Mouse (Mus musculus): ENCODE measurements around the gene Tgfb1i1. TPM values are rescaled to one million over a fixed set of nuclear protein-coding genes. Genes with fewer than 3 reads are reported as not detected.

Tgfb1i1 gene
- total and polyA plus RNA-seq, 2 experiments, result 0.65 to 2.0 TPM

- TF ChIP-seq POLR2A (IDR thresholded peaks at IDR 0.05; ENCODE audit: extremely low read depth, insufficient read depth, low read length), result no peak
- TF ChIP-seq CTCF (IDR thresholded peaks at IDR 0.05; ENCODE audit: low read depth, low read length), result no peak
Measured at GRCm38 (mm10) chr7:128267813-128268212, 21.2 kb downstream of the Tgfb1i1 start.

GRCm38 (mm10) chr7:128270431-128270850 is 23.8 kb downstream of the Tgfb1i1 start:
- Histone ChIP-seq H3K4me3 (ENCODE audit: insufficient read depth, low read depth, low read length) (no peak overlapping the region), H3K4me1 (ENCODE audit: control insufficient read depth, insufficient read depth, low read length) (no peaks in the 10 kb centered on the region), H3K79me2 (ENCODE audit: control insufficient read depth, insufficient read depth, low read length) (no peaks in the 10 kb centered on the region), H3K9ac (ENCODE audit: low read depth, low read length) (no peak overlapping the region), H3K27ac (replicated peaks; ENCODE audit: insufficient read depth, low read depth, low read length) (no peak overlapping the region), H3K27me3 (ENCODE audit: control insufficient read depth, insufficient read depth, low read length) (no peaks in the 10 kb centered on the region), H3K36me3 (ENCODE audit: control insufficient read depth, insufficient read depth, low read length) (peaks cover 12% of the 10 kb centered on the region; the same call in 1 of the 2 replicates)
- DNase-seq (ENCODE audit: extremely low read depth, low read depth, low spot score), result no peak
- TF ChIP-seq CTCF (IDR thresholded peaks at IDR 0.05; ENCODE audit: low read depth, low read length), result no peak
- TF ChIP-seq POLR2A (IDR thresholded peaks at IDR 0.05; ENCODE audit: extremely low read depth, insufficient read depth, low read length), result no peak
- 46% methylated on average over 13 of the region's 13 CpGs for WGBS

More at GRCm38 (mm10) chr7:128267813-128268212, 21.2 kb downstream of the Tgfb1i1 start:
- Histone ChIP-seq H3K79me2 (ENCODE audit: control insufficient read depth, insufficient read depth, low read length) (no peaks in the 10 kb centered on the region), H3K36me3 (ENCODE audit: control insufficient read depth, insufficient read depth, low read length) (no peaks in the 10 kb centered on the region), H3K4me1 (ENCODE audit: control insufficient read depth, insufficient read depth, low read length) (no peaks in the 10 kb centered on the region), H3K27me3 (ENCODE audit: control insufficient read depth, insufficient read depth, low read length) (no peaks in the 10 kb centered on the region), H3K27ac (replicated peaks; ENCODE audit: insufficient read depth, low read depth, low read length) (no peak overlapping the region), H3K9ac (ENCODE audit: low read depth, low read length) (no peak overlapping the region), H3K4me3 (ENCODE audit: insufficient read depth, low read depth, low read length) (no peak overlapping the region)
- WGBS, result 89% methylated on average over 7 of the region's 7 CpGs
- no peak for DNase-seq (ENCODE audit: extremely low read depth, low read depth, low spot score)

- no peak overlapping the region for H3K9ac ChIP-seq (ENCODE audit: low read depth, low read length)
- H3K27me3 ChIP-seq (ENCODE audit: control insufficient read depth, insufficient read depth, low read length), result no peaks in the 10 kb centered on the region
- 96% methylated on average over 9 of the region's 9 CpGs for WGBS
- no peaks in the 10 kb centered on the region for H3K79me2 ChIP-seq (ENCODE audit: control insufficient read depth, insufficient read depth, low read length)
- H3K27ac ChIP-seq (replicated peaks; ENCODE audit: insufficient read depth, low read depth, low read length), result no peak overlapping the region
- TF ChIP-seq CTCF (IDR thresholded peaks at IDR 0.05; ENCODE audit: low read depth, low read length), result no peak
- no peak for TF ChIP-seq POLR2A (IDR thresholded peaks at IDR 0.05; ENCODE audit: extremely low read depth, insufficient read depth, low read length)
- H3K36me3 ChIP-seq (ENCODE audit: control insufficient read depth, insufficient read depth, low read length), result peaks cover 19% of the 10 kb centered on the region
- no peak overlapping the region for H3K4me3 ChIP-seq (ENCODE audit: insufficient read depth, low read depth, low read length)
- no peak for DNase-seq (ENCODE audit: extremely low read depth, low read depth, low spot score)
- no peaks in the 10 kb centered on the region for H3K4me1 ChIP-seq (ENCODE audit: control insufficient read depth, insufficient read depth, low read length)
Measured at GRCm38 (mm10) chr7:128271496-128271895, 24.9 kb downstream of the Tgfb1i1 start.

GRCm38 (mm10) chr7:128276051-128276450 is 29.4 kb downstream of the Tgfb1i1 start:
- no peak overlapping the region for H3K27ac ChIP-seq (replicated peaks; ENCODE audit: insufficient read depth, low read depth, low read length)
- no peak overlapping the region for H3K9ac ChIP-seq (ENCODE audit: low read depth, low read length)
- H3K4me3 ChIP-seq (ENCODE audit: insufficient read depth, low read depth, low read length), result no peak overlapping the region
- TF ChIP-seq POLR2A (IDR thresholded peaks at IDR 0.05; ENCODE audit: extremely low read depth, insufficient read depth, low read length) (no peak), CTCF (IDR thresholded peaks at IDR 0.05; ENCODE audit: low read depth, low read length) (no peak)
- no peaks in the 10 kb centered on the region for H3K27me3 ChIP-seq (ENCODE audit: control insufficient read depth, insufficient read depth, low read length)
- peaks cover 38% of the 10 kb centered on the region for H3K36me3 ChIP-seq (ENCODE audit: control insufficient read depth, insufficient read depth, low read length)
- DNase-seq (ENCODE audit: extremely low read depth, low read depth, low spot score), result no peak
- WGBS, result 96% methylated on average over 6 of the region's 6 CpGs
- no peaks in the 10 kb centered on the region for H3K4me1 ChIP-seq (ENCODE audit: control insufficient read depth, insufficient read depth, low read length)
- H3K79me2 ChIP-seq (ENCODE audit: control insufficient read depth, insufficient read depth, low read length), result no peaks in the 10 kb centered on the region

GRCm38 (mm10) chr7:128279750-128280149 is 33.1 kb downstream of the Tgfb1i1 start:
- WGBS, result 97% methylated on average over 4 of the region's 4 CpGs
- Histone ChIP-seq H3K36me3 (ENCODE audit: control insufficient read depth, insufficient read depth, low read length) (peaks cover 41% of the 10 kb centered on the region), H3K27ac (replicated peaks; ENCODE audit: insufficient read depth, low read depth, low read length) (no peak overlapping the region), H3K9ac (ENCODE audit: low read depth, low read length) (no peak overlapping the region), H3K4me1 (ENCODE audit: control insufficient read depth, insufficient read depth, low read length) (no peaks in the 10 kb centered on the region), H3K27me3 (ENCODE audit: control insufficient read depth, insufficient read depth, low read length) (no peaks in the 10 kb centered on the region), H3K79me2 (ENCODE audit: control insufficient read depth, insufficient read depth, low read length) (no peaks in the 10 kb centered on the region), H3K4me3 (ENCODE audit: insufficient read depth, low read depth, low read length) (no peak overlapping the region)
- no peak for DNase-seq (ENCODE audit: extremely low read depth, low read depth, low spot score)
- TF ChIP-seq POLR2A (IDR thresholded peaks at IDR 0.05; ENCODE audit: extremely low read depth, insufficient read depth, low read length), result no peak
- TF ChIP-seq CTCF (IDR thresholded peaks at IDR 0.05; ENCODE audit: low read depth, low read length), result no peak

GRCm38 (mm10) chr7:128281765-128282164 is 35.2 kb downstream of the Tgfb1i1 start:
- WGBS, result 96% methylated on average over 11 of the region's 11 CpGs
- Histone ChIP-seq H3K36me3 (ENCODE audit: control insufficient read depth, insufficient read depth, low read length) (peaks cover 27% of the 10 kb centered on the region), H3K4me1 (ENCODE audit: control insufficient read depth, insufficient read depth, low read length) (no peaks in the 10 kb centered on the region), H3K27ac (replicated peaks; ENCODE audit: insufficient read depth, low read depth, low read length) (no peak overlapping the region), H3K4me3 (ENCODE audit: insufficient read depth, low read depth, low read length) (no peak overlapping the region), H3K9ac (ENCODE audit: low read depth, low read length) (no peak overlapping the region), H3K79me2 (ENCODE audit: control insufficient read depth, insufficient read depth, low read length) (no peaks in the 10 kb centered on the region), H3K27me3 (ENCODE audit: control insufficient read depth, insufficient read depth, low read length) (no peaks in the 10 kb centered on the region)
- TF ChIP-seq CTCF (IDR thresholded peaks at IDR 0.05; ENCODE audit: low read depth, low read length), result no peak
- no peak for TF ChIP-seq POLR2A (IDR thresholded peaks at IDR 0.05; ENCODE audit: extremely low read depth, insufficient read depth, low read length)
- DNase-seq (ENCODE audit: extremely low read depth, low read depth, low spot score), result no peak

All from liver, adult 2 months (tissue).